Mouse (Mus musculus) hindbrain, postnatal 0 days (tissue): ENCODE measurements at regions not wholly inside any gene's neighbourhood (a gene's known extent, or its start where the extent isn't known, plus 50 kb on each side); places are given as distances from the start of the nearest gene placed in this dataset.

Source experiments
- ATAC-seq: fragments of 200-750 bp; cut with Nextera tagmentation; 2 replicates; pipeline ENCODE4 v1.8.0; 2017; ENCODE audit warnings: mild to moderate bottlenecking, moderate TSS enrichment, moderate library complexity
- DNase-seq: peaks from one replicate; pipeline ENCODE4 v3.0.0-alpha.2; 2015; ENCODE audit warnings: low spot score
- H3K27ac ChIP-seq: fragments of 300-500 bp; sonication (generic); 2 replicates; pipeline ENCODE4 v1.5.1; 2014; ENCODE audit warnings: mild to moderate bottlenecking
- H3K27me3 ChIP-seq: fragments of 300-500 bp; sonication (generic); 2 replicates; pipeline ENCODE4 v1.6.1; 2014; ENCODE audit warnings: low read length, mixed read lengths; ENCODE audit not compliant: insufficient read depth
- H3K36me3 ChIP-seq: fragments of 300-500 bp; sonication (generic); 2 replicates; pipeline ENCODE4 v1.6.1; 2014; ENCODE audit warnings: low read length, mixed read lengths; ENCODE audit not compliant: insufficient read depth
- H3K4me1 ChIP-seq: fragments of 300-500 bp; sonication (generic); 2 replicates; pipeline ENCODE4 v1.6.1; 2014; ENCODE audit warnings: antibody characterized with exemption, low read length, mixed read lengths; ENCODE audit not compliant: insufficient read depth
- H3K4me2 ChIP-seq: fragments of 300-500 bp; sonication (generic); 2 replicates; pipeline ENCODE4 v1.6.1; 2014; ENCODE audit warnings: low read depth, mild to moderate bottlenecking, low read length, moderate library complexity, mixed read lengths
- H3K4me3 ChIP-seq: fragments of 300-500 bp; sonication (generic); 2 replicates; pipeline ENCODE4 v1.5.1; 2014; ENCODE audit warnings: low read length
- H3K9ac ChIP-seq: fragments of 300-500 bp; sonication (generic); replicated peaks from 2 replicates; pipeline ENCODE4 v1.6.1; 2014; ENCODE audit warnings: mild to moderate bottlenecking, low read length, moderate library complexity, mixed read lengths
- H3K9me3 ChIP-seq: fragments of 300-500 bp; sonication (generic); 2 replicates; pipeline ENCODE4 v1.6.1; 2016; ENCODE audit warnings: low read length, mixed read lengths
- CTCF ChIP-seq: IDR thresholded peaks from 2 replicates; pipeline ENCODE4 v1.5.1; 2016; ENCODE audit warnings: antibody characterized with exemption, control low read depth, low read depth
- WGBS: fragments of 180-500 bp; shearing (Covaris S2); extraction: QIAGEN DNeasy Blood & Tissue Kit; methylation state at CpG from one replicate; pipeline ENCODE4 v1.1.7; 2014; 5-methylcytosine and 5-hydroxymethylcytosine counted together

DNA sequence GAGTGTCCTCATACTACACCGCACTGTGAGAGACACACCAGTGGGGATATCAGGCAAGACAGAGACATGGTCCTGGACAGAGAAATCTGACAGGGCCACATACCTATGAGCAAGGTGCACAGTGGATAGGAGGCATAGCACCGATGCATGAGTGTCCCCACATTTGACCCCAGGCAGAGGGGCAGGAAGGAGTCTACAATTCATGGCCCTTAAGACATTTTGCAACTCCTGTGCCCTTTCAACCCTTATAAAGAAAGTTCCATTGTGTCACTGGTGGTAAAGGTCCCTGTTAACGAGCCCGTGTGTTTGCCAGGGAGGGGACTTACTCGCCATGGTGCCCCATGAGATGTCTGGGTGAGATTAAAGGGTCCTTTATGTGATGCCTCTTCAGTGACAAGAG lies 54.3 kb upstream of the Smndc1 start:
- no peak for TF ChIP-seq CTCF
- H3K9ac ChIP-seq, result no peak overlapping the region
- no peaks in the 10 kb centered on the region for H3K27me3 ChIP-seq
- H3K4me2 ChIP-seq, result no peak overlapping the region
- no peaks in the 10 kb centered on the region for H3K4me1 ChIP-seq
- no peak for DNase-seq
- no peak for ATAC-seq
- 47% methylated on average over 5 of the region's 5 CpGs for WGBS
- H3K36me3 ChIP-seq, result no peaks in the 10 kb centered on the region
- H3K4me3 ChIP-seq, result no peak overlapping the region
- H3K27ac ChIP-seq, result no peak overlapping the region
- H3K9me3 ChIP-seq, result no peaks in the 10 kb centered on the region

GRCm38 (mm10) chr19:53442756-53443654 lies 52.6 kb upstream of the Smndc1 start:
- WGBS, result 83% methylated on average over 22 of the region's 22 CpGs
- H3K36me3 ChIP-seq, result no peaks in the 10 kb centered on the region
- no peak overlapping the region for H3K4me3 ChIP-seq
- no peak overlapping the region for H3K27ac ChIP-seq
- no peak for DNase-seq
- no peaks in the 10 kb centered on the region for H3K9me3 ChIP-seq
- H3K9ac ChIP-seq, result no peak overlapping the region
- H3K4me1 ChIP-seq, result no peaks in the 10 kb centered on the region
- ATAC-seq, result no peak
- H3K4me2 ChIP-seq, result no peak overlapping the region
- H3K27me3 ChIP-seq, result no peaks in the 10 kb centered on the region
- no peak for TF ChIP-seq CTCF

DNA sequence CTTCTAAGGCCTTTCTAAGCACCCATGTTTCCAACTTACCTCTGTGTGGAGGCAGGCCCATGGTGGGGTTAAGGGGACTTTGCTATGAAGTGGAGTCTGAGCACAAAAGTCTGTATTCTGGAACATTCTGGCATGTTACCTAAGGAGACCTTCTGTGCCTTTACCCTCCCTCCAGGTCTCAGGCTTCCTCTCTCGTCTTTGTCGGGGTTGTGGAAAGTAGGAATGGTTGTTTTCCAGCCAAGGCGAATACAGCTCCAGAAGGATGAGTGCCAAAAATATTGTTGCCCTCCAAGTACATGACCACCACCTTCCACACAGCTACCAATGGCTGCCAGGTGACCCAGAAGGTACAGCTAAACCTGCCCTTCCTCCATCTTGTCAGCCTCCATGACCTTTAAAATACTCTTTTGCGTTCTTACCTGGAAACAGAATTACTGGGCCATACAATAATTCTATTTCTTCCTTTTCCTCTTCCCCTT lies 51.8 kb upstream of the Smndc1 start:
- no peak overlapping the region for H3K4me2 ChIP-seq
- no peak overlapping the region for H3K27ac ChIP-seq
- ATAC-seq, result no peak
- DNase-seq, result no peak
- no peaks in the 10 kb centered on the region for H3K9me3 ChIP-seq
- H3K4me1 ChIP-seq, result no peaks in the 10 kb centered on the region
- H3K27me3 ChIP-seq, result no peaks in the 10 kb centered on the region
- TF ChIP-seq CTCF, result no peak
- no peaks in the 10 kb centered on the region for H3K36me3 ChIP-seq
- 82% methylated on average over 4 of the region's 4 CpGs for WGBS
- no peak overlapping the region for H3K9ac ChIP-seq
- no peak overlapping the region for H3K4me3 ChIP-seq

- TF ChIP-seq CTCF, result no peak
- Histone ChIP-seq H3K36me3 (no peaks in the 10 kb centered on the region), H3K9ac (no peak overlapping the region), H3K4me3 (no peak overlapping the region), H3K4me2 (no peak overlapping the region), H3K4me1 (no peaks in the 10 kb centered on the region), H3K27ac (no peak overlapping the region), H3K9me3 (no peaks in the 10 kb centered on the region), H3K27me3 (no peaks in the 10 kb centered on the region)
- 84% methylated on average over 13 of the region's 13 CpGs for WGBS
- DNase-seq (no peak), ATAC-seq (no peak)
Measured at GRCm38 (mm10) chr19:53441449-53442131, 51.2 kb upstream of the Smndc1 start.

DNA sequence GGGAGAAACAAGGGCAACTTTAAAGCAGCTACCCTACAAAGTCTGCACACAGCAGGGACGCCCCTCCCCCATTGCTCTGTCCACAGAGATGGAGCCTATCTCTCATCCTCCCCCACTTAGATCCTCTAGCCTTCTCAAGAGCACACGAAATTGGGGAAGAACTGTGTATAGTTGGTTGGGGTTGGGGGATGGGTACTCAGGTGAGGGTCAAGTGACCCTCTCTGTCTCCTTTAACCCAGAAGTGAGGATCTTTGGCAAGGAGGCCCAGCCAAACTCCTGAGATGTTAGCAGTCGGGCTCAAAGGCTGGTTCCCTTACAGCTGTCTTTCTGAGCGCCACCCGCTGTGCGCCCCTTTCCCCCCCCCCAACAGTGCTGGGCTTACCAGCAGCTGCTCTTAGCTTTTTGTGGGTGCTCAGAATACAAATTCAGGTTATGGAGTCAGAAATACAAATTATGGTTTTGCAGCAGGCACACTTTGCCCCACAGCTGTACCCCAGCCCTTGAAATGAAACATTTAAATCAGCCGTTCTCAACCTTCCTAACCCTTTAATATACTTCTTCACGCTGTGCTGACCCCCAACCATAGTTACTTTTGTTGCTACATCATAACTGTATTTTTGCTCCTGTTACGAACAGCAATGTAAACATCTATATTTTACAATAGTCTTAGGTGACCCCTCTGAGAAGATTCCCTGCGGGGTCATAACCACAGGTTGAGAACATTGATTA lies 50.1 kb upstream of the Smndc1 start:
- Histone ChIP-seq H3K27me3 (no peaks in the 10 kb centered on the region), H3K9ac (no peak overlapping the region), H3K27ac (no peak overlapping the region), H3K9me3 (no peaks in the 10 kb centered on the region), H3K36me3 (no peaks in the 10 kb centered on the region), H3K4me1 (no peaks in the 10 kb centered on the region), H3K4me2 (no peak overlapping the region), H3K4me3 (no peak overlapping the region)
- WGBS, result 34% methylated on average over 10 of the region's 10 CpGs
- DNase-seq (no peak), ATAC-seq (no peak)
- no peak for TF ChIP-seq CTCF
